Mouse (Mus musculus): ENCODE results near the gene Cox6a1.

DNA sequence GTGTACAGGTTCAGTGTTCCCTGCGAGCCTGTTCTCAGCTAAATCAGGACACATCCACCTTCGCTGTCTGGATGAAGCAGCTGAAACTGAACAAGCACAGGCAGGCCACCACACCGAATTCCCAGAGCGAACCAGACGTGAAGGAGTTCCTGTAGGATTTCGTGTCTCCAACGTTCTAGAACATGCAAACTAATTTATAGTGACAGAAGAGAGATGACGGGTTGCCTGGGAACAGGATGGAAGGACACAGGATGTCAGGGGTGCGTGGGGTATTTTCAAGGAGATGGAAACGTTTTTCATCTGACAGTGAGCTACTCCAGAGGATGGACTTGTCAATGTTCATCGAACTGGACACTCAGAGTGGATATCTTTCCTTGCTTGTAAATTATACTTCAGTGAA is 47.9 kb upstream of the Cox6a1 start:
- no peak for TF ChIP-seq CTCF (IDR thresholded peaks at IDR 0.05; ENCODE audit: extremely low read depth, insufficient read length, insufficient replicate concordance, low read depth, low read length)
- TF ChIP-seq POLR2A (IDR thresholded peaks at IDR 0.05; ENCODE audit: low read depth, low read length): no peak

Measured in small intestine, adult 2 months (tissue).